Mouse (Mus musculus) heart, embryonic 15.5 days (tissue): ENCODE measurements around the gene Naip2. TPM values are rescaled to one million over a fixed set of nuclear protein-coding genes. Genes with fewer than 3 reads are reported as not detected.
"Not testable (repeated sequence)": the region's sequence is repeated elsewhere in the genome, so short reads cannot be mapped to it uniquely, and the experiment has no call there.

Source experiments
- ATAC-seq: fragments of 200-750 bp; cut with Nextera tagmentation; replicated peaks from 2 replicates; pipeline ENCODE4 v1.8.0; 2017; ENCODE audit warnings: low read depth, moderate TSS enrichment; ENCODE audit not compliant: insufficient number of reproducible peaks, insufficient read depth, low FRiP score
- H3K27ac ChIP-seq: fragments of 300-500 bp; sonication (generic); 2 replicates; pipeline ENCODE4 v1.5.1; 2015; ENCODE audit warnings: mild to moderate bottlenecking, inconsistent platforms
- H3K27me3 ChIP-seq: fragments of 300-500 bp; sonication (generic); 2 replicates; pipeline ENCODE4 v1.6.1; 2015; ENCODE audit warnings: inconsistent platforms
- H3K36me3 ChIP-seq: fragments of 300-500 bp; sonication (generic); 2 replicates; pipeline ENCODE4 v1.6.1; 2015; ENCODE audit warnings: mild to moderate bottlenecking, inconsistent platforms
- H3K4me1 ChIP-seq: fragments of 300-500 bp; sonication (generic); replicated peaks from 2 replicates; pipeline ENCODE4 v1.6.1; 2015; ENCODE audit warnings: inconsistent platforms
- H3K4me2 ChIP-seq: fragments of 300-500 bp; sonication (generic); 2 replicates; pipeline ENCODE4 v1.6.1; 2015; ENCODE audit warnings: inconsistent platforms, mild to moderate bottlenecking, moderate library complexity
- H3K4me3 ChIP-seq: fragments of 300-500 bp; sonication (generic); 2 replicates; pipeline ENCODE4 v1.5.1; 2015; ENCODE audit warnings: mild to moderate bottlenecking, inconsistent platforms
- H3K9ac ChIP-seq: fragments of 300-500 bp; sonication (generic); 2 replicates; pipeline ENCODE4 v1.6.1; 2015; ENCODE audit warnings: mild to moderate bottlenecking, inconsistent platforms
- H3K9me3 ChIP-seq: fragments of 300-500 bp; sonication (generic); replicated peaks from 2 replicates; pipeline ENCODE4 v1.6.1; 2016; ENCODE audit warnings: inconsistent platforms
- WGBS: fragments of 180-500 bp; shearing (Covaris S2); methylation state at CpG from one replicate; pipeline ENCODE4 v1.1.7; 2015; ENCODE audit warnings: mixed read lengths; 5-methylcytosine and 5-hydroxymethylcytosine counted together
- polyA plus RNA-seq: library from polyadenylated mRNA; unstranded; fragments of >200 nt; fragmentation: Nextera tagmentation; extraction: Ambion mirVana; gene quantifications from 2 replicates; pipeline ENCODE4 v1.2.1, GENCODE M21; 2015

Naip2 gene
- polyA plus RNA-seq, result 0.08 and 0.18 TPM in 2 replicates

GRCm38 (mm10) chr13:100201659-100202333 is at the start of gene Naip2:
Naip2 (minus strand) TSS chr13:100202092.
- not testable (repeated sequence) for H3K4me1 ChIP-seq, H3K27me3 ChIP-seq, H3K4me3 ChIP-seq, H3K36me3 ChIP-seq, H3K4me2 ChIP-seq, H3K27ac ChIP-seq, H3K9me3 ChIP-seq, ATAC-seq, H3K9ac ChIP-seq
- 34% methylated on average over 3 of the region's 3 CpGs for WGBS

- 67% methylated on average over 5 of the region's 5 CpGs for WGBS
- not testable (repeated sequence) for H3K36me3 ChIP-seq, H3K4me1 ChIP-seq, ATAC-seq, H3K9ac ChIP-seq, H3K27me3 ChIP-seq, H3K4me3 ChIP-seq, H3K4me2 ChIP-seq, H3K27ac ChIP-seq, H3K9me3 ChIP-seq
These were observed 45.1 kb upstream of the Naip2 start for GRCm38 (mm10) chr13:100246896-100247519.

- not testable (repeated sequence) for H3K36me3 ChIP-seq, H3K4me3 ChIP-seq, H3K27ac ChIP-seq, H3K9me3 ChIP-seq, H3K4me1 ChIP-seq, H3K27me3 ChIP-seq, ATAC-seq, H3K9ac ChIP-seq, H3K4me2 ChIP-seq
- WGBS, result 68% methylated on average over 4 of the region's 4 CpGs
These were observed 44.3 kb upstream of the Naip2 start, which contains the start of gene Naip5 for GRCm38 (mm10) chr13:100246223-100246622. Naip5 (minus strand) TSS chr13:100246323.

GRCm38 (mm10) chr13:100243702-100244101 is 41.8 kb upstream of the Naip2 start:
- no peaks in the 10 kb centered on the region for H3K27me3 ChIP-seq
- no peak overlapping the region for H3K9ac ChIP-seq
- no peaks in the 10 kb centered on the region for H3K4me1 ChIP-seq
- H3K27ac ChIP-seq, result no peak overlapping the region
- H3K36me3 ChIP-seq, result no peaks in the 10 kb centered on the region
- no peak overlapping the region for H3K4me3 ChIP-seq
- H3K4me2 ChIP-seq, result no peak overlapping the region
- no peak for ATAC-seq
- no peaks in the 10 kb centered on the region for H3K9me3 ChIP-seq

GRCm38 (mm10) chr13:100213683-100214082 is 11.8 kb upstream of the Naip2 start:
- ATAC-seq, H3K4me3 ChIP-seq, H3K9me3 ChIP-seq, H3K4me2 ChIP-seq, H3K4me1 ChIP-seq, H3K9ac ChIP-seq, H3K36me3 ChIP-seq, H3K27ac ChIP-seq, H3K27me3 ChIP-seq: not testable (repeated sequence)
- 85% methylated on average over 1 of the region's 1 CpGs for WGBS

DNA sequence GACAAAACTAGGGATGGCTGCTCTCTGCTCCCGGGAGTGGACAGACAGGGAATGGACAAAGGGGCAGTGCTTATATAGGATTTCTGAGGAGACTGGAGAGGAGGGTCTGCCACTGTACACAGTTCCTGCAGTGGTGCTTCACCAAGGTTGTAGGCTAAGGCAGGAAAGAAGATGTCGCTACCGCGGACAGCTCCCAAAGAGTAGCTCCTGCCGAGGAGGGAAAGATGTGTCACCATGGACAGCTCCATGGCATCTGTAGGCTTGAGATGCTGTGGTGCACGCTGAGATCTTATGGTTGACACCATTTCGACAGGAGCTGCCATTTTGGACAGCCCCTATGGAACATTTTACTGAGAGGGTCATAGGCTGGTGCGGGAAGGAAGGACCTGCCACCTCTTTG is 8.6 kb upstream of the Naip2 start:
- no peak for ATAC-seq
- WGBS, result 20% methylated on average over 8 of the region's 8 CpGs

GRCm38 (mm10) chr13:100203319-100203718 is 1.4 kb upstream of the Naip2 start:
- Histone ChIP-seq H3K4me1 (no peaks in the 10 kb centered on the region), H3K9me3 (no peaks in the 10 kb centered on the region), H3K27me3 (no peaks in the 10 kb centered on the region), H3K9ac (no peak overlapping the region), H3K4me3 (no peak overlapping the region), H3K4me2 (no peak overlapping the region), H3K27ac (no peak overlapping the region), H3K36me3 (no peaks in the 10 kb centered on the region)
- ATAC-seq, result no peak
- 74% methylated on average over 1 of the region's 1 CpGs for WGBS

More for the DNA sequence above, 8.6 kb upstream of the Naip2 start:
- Histone ChIP-seq H3K36me3 (no peaks in the 10 kb centered on the region), H3K9me3 (no peaks in the 10 kb centered on the region), H3K27ac (no peak overlapping the region), H3K4me2 (no peak overlapping the region), H3K27me3 (no peaks in the 10 kb centered on the region), H3K4me3 (no peak overlapping the region), H3K4me1 (no peaks in the 10 kb centered on the region), H3K9ac (no peak overlapping the region)

DNA sequence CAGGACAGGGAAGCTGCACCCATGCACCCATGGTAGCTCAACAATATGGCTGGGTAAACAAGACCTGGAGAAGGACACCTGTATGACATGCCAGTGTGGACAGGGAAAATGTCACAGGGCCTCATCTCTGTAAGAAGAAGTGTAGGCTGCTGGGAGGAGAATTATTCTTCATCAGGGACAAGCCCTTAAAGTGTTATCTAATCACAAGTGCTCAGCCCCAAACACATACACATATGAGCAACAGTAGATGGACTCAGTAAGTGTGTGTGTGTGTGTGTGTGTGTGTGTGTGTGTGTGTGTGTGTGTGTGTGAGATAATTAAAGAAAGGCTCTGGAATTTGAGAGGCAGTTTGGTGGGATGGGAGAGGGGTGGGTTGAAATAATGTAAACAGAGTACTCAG is 1.1 kb downstream of the Naip2 start:
- no peak for ATAC-seq
- Histone ChIP-seq H3K4me3 (no peak overlapping the region), H3K4me2 (no peak overlapping the region), H3K4me1 (no peaks in the 10 kb centered on the region), H3K9ac (no peak overlapping the region), H3K27me3 (no peaks in the 10 kb centered on the region), H3K27ac (no peak overlapping the region), H3K9me3 (no peaks in the 10 kb centered on the region), H3K36me3 (no peaks in the 10 kb centered on the region)

DNA sequence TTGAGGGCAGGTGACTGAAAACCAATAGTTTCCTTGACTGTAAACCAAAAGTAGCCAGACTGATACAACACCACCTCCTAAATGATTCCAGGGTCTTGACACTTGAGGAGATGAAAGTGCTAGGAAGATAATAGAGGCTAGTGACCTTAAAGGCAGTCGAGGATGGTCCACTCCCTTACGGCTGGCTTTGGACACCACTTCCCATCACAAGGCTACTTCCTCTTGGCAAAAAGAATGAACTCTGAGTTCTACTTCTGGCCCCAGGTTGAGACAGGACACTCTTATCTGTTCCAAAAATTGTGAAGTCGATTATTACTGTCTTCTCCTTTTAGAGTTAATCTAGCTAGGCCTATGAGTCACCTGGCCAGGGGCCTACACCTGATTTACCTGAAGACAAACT is 6.5 kb downstream of the Naip2 start:
- WGBS, result 65% methylated on average over 3 of the region's 3 CpGs
- H3K4me3 ChIP-seq, result no peak overlapping the region
- no peak overlapping the region for H3K9ac ChIP-seq
- no peak overlapping the region for H3K4me2 ChIP-seq
- H3K36me3 ChIP-seq, result no peaks in the 10 kb centered on the region
- H3K4me1 ChIP-seq, result no peaks in the 10 kb centered on the region
- no peaks in the 10 kb centered on the region for H3K27me3 ChIP-seq
- no peak overlapping the region for H3K27ac ChIP-seq
- H3K9me3 ChIP-seq, result no peaks in the 10 kb centered on the region
- no peak for ATAC-seq

DNA sequence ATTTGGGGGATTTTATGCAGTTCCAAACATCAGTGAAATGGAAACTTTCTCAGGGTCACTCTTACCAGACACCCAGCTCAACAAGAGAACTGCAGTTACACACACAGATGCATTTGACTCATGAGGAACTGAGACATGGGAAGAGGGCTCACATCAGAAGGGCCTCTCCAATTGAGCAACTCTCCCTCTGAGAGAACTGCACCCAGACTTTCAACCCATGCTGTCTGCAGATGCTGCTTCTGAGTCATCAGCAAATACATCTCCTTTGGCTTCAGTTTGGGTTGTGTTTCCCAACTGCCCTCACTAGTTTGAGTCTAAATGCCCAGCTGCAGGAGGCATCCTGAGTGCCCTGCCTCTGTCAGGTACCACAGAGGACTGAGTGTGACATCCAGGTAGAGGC is 18.8 kb downstream of the Naip2 start:
- not testable (repeated sequence) for H3K9me3 ChIP-seq, H3K27ac ChIP-seq, H3K4me1 ChIP-seq, H3K9ac ChIP-seq, H3K4me3 ChIP-seq, H3K36me3 ChIP-seq, H3K4me2 ChIP-seq, H3K27me3 ChIP-seq, ATAC-seq

DNA sequence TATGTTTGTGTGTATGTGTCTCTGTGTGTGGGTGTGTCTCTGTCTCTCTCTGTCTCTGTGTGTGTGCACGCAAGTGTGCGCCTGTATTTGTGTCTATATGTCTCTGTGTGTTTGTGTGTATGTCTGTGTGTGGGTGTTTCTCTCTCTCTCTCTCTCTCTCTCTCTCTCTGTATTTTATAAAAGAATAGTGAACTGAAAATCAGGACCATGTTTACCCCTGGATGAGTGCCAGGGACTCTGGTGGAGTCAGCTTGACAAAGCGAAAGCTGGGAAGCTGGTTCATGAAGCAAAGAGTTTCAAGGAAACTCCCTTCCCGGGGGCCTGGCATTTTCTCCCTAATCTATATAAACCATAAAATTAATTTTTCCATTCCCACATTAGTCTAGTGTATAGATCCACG is 27.5 kb downstream of the Naip2 start:
- not testable (repeated sequence) for ATAC-seq, H3K4me2 ChIP-seq
- 65% methylated on average over 4 of the region's 5 CpGs for WGBS

GRCm38 (mm10) chr13:100166378-100166777 is 35.5 kb downstream of the Naip2 start:
- H3K27me3 ChIP-seq, ATAC-seq, H3K36me3 ChIP-seq, H3K27ac ChIP-seq, H3K9me3 ChIP-seq, H3K4me3 ChIP-seq, H3K4me2 ChIP-seq, H3K4me1 ChIP-seq, H3K9ac ChIP-seq: not testable (repeated sequence)
- WGBS, result 62% methylated on average over 2 of the region's 2 CpGs

More for the DNA sequence above, 27.5 kb downstream of the Naip2 start:
- H3K36me3 ChIP-seq, H3K27me3 ChIP-seq, H3K27ac ChIP-seq, H3K4me3 ChIP-seq, H3K9me3 ChIP-seq, H3K9ac ChIP-seq, H3K4me1 ChIP-seq: not testable (repeated sequence)
